Mouse (Mus musculus): ENCODE results near the gene Parm1. TPM values are rescaled to one million over a fixed set of nuclear protein-coding genes. Genes with fewer than 3 reads are reported as not detected.

Parm1 gene
- polyA plus RNA-seq, 1 experiment from 2014 or later, result 0.81 TPM

DNA sequence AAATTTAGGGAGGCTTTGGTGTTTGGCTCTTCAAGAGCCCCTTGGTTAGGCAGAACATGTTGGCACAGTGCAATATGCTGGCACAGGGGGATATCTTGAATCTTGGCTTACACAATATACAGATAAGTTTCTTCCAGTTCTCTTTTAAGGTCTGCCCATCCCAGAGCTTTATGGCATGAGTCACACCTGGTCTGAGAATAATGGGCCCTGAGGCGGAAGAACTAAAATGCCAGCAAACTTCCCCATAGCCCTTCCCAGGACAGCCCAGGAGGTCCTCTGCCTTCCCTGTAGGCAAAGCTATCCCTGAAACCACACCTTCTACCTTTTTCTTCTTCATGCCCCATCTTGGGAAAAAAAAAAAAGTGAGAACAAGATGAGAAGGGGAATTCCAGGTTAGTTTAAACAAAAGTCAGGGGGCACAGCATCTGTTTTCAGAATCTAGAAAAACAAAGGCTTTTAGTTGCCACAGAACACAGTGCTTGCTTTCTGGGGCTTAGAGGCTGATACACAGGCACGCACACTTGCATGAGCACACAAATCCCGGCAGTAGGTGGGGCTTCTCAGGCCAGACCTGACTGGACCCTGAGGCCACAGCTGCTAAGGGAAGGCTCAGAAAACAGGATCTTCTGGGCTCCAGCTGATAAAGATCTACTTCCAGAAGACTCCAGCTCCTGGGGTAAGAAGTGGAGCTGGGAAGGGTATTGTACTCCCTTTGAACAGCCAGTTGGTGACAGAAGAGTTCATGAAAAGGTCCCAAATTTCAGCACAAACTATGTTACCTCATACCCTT, 92.3 kb downstream of the Parm1 start:
- whole genome bisulfite sequencing (ENCODE audit: insufficient replicate concordance), result 57% methylated on average over 3 of the region's 3 CpGs
- H3K27ac ChIP-seq (replicated peaks), result no peak overlapping the region
- no peak overlapping the region for H3K9ac ChIP-seq
- no peak for ATAC-seq (ENCODE audit: insufficient read depth)
- H3K36me3 ChIP-seq (replicated peaks), result no peaks in the 10 kb centered on the region
- H3K4me3 ChIP-seq (replicated peaks), result no peak overlapping the region
- no peaks in the 10 kb centered on the region for H3K4me1 ChIP-seq (replicated peaks)
- H3K27me3 ChIP-seq, result no peaks in the 10 kb centered on the region
- H3K9me3 ChIP-seq (replicated peaks), result no peaks in the 10 kb centered on the region
- no peak overlapping the region for H3K4me2 ChIP-seq

DNA sequence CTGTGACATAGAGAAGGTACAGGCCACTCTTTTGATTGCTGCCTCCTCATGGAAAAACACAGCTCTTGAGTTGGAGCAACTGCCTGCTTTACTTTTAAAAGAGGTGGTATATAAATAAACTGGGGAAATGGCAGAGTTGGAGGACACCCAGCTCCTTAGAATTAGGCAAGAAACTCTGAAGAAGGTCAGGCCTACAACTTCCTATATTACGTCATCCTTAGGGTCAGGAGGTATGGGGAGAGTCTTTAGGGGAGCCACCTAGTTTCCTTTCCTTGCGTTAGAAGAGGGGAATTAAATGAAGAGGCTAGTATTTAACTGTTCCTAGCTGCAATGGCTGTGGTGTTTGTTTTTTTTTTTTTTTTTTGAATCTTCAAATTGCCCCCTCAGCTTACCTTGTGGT, 93.1 kb downstream of the Parm1 start:
- Histone ChIP-seq H3K4me3 (replicated peaks) (no peak overlapping the region), H3K4me2 (no peak overlapping the region), H3K27me3 (no peaks in the 10 kb centered on the region), H3K36me3 (replicated peaks) (no peaks in the 10 kb centered on the region), H3K27ac (replicated peaks) (no peak overlapping the region), H3K9ac (no peak overlapping the region), H3K4me1 (replicated peaks) (no peaks in the 10 kb centered on the region), H3K9me3 (replicated peaks) (no peaks in the 10 kb centered on the region)
- 56% methylated on average over 2 of the region's 2 CpGs for WGBS (ENCODE audit: insufficient replicate concordance)
- ATAC-seq (ENCODE audit: insufficient read depth), result no peak

- 50% methylated on average over 3 of the region's 3 CpGs for WGBS (ENCODE audit: insufficient replicate concordance)
- H3K27me3 ChIP-seq, result no peaks in the 10 kb centered on the region
- no peaks in the 10 kb centered on the region for H3K4me1 ChIP-seq (replicated peaks)
- H3K4me3 ChIP-seq (replicated peaks), result no peak overlapping the region
- H3K27ac ChIP-seq (replicated peaks), result no peak overlapping the region
- no peak for ATAC-seq (ENCODE audit: insufficient read depth)
- no peaks in the 10 kb centered on the region for H3K36me3 ChIP-seq (replicated peaks)
- no peak overlapping the region for H3K9ac ChIP-seq
- no peaks in the 10 kb centered on the region for H3K9me3 ChIP-seq (replicated peaks)
- no peak overlapping the region for H3K4me2 ChIP-seq
Observed at GRCm38 (mm10) chr5:91611589-91611988, 94.2 kb downstream of the Parm1 start.

DNA sequence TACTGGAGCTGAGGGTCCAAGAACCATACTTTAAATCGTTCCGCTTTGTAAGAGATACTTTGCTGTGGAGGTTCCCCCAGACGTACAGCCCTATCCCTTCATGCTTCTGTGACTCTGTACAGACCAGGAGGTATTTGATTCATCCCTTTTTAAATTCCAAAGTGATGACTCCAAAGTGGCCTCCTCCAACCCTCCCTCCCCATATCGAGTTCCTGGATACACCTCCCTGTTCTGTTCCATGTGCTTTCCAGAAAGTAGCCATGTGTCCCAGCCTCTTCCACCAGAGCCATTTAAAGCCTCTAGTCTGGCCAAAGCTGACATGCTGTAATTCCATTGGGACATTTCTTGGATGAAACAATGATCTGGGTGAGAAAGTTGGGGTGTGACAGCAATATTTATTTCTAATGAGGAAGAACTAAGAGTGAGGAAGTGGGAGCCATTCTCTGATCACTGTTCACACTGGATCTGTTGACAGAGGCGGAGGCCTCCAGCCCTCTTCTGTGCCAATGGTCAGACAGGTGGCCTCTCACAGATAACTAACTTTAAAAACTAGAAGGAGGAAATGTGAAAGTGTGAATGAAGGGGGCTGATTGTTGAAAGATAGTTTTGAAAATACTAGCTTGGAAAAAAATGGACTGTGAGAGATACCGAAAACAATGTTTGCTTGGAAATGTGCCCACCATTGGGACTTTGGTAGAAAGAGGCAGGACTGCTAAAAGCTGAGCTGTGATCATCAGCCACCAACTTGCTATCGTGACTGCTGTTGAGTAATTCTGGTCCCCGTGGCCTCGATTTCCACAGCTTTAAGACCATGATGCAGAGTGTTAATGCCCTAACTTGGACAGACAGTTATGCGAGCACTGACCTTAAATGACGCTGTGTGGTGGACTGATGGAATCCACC, 100.2 kb downstream of the Parm1 start:
- no peaks in the 10 kb centered on the region for H3K36me3 ChIP-seq (replicated peaks)
- no peaks in the 10 kb centered on the region for H3K27me3 ChIP-seq
- H3K9me3 ChIP-seq (replicated peaks), result no peaks in the 10 kb centered on the region
- H3K27ac ChIP-seq (replicated peaks), result no peak overlapping the region
- no peak overlapping the region for H3K4me3 ChIP-seq (replicated peaks)
- no peak overlapping the region for H3K9ac ChIP-seq
- no peak for ATAC-seq (ENCODE audit: insufficient read depth)
- WGBS (ENCODE audit: insufficient replicate concordance), result 67% methylated on average over 11 of the region's 11 CpGs
- H3K4me2 ChIP-seq, result no peak overlapping the region
- no peaks in the 10 kb centered on the region for H3K4me1 ChIP-seq (replicated peaks)

- H3K36me3 ChIP-seq (replicated peaks), result no peaks in the 10 kb centered on the region
- no peaks in the 10 kb centered on the region for H3K9me3 ChIP-seq (replicated peaks)
- H3K27me3 ChIP-seq, result no peaks in the 10 kb centered on the region
- H3K4me1 ChIP-seq (replicated peaks), result no peaks in the 10 kb centered on the region
- no peak overlapping the region for H3K4me3 ChIP-seq (replicated peaks)
- WGBS (ENCODE audit: insufficient replicate concordance), result 38% methylated on average over 4 of the region's 4 CpGs
- H3K9ac ChIP-seq, result no peak overlapping the region
- H3K4me2 ChIP-seq, result no peak overlapping the region
- no peak overlapping the region for H3K27ac ChIP-seq (replicated peaks)
- no peak for ATAC-seq (ENCODE audit: insufficient read depth)
Observed at GRCm38 (mm10) chr5:91618661-91619173, 101.3 kb downstream of the Parm1 start.

GRCm38 (mm10) chr5:91621197-91621596, 103.8 kb downstream of the Parm1 start:
- ATAC-seq (ENCODE audit: insufficient read depth), result no peak
- 71% methylated on average over 6 of the region's 6 CpGs for WGBS (ENCODE audit: insufficient replicate concordance)
- Histone ChIP-seq H3K4me3 (replicated peaks) (no peak overlapping the region), H3K9ac (no peak overlapping the region), H3K4me2 (no peak overlapping the region), H3K27ac (replicated peaks) (no peak overlapping the region), H3K27me3 (no peaks in the 10 kb centered on the region), H3K9me3 (replicated peaks) (no peaks in the 10 kb centered on the region), H3K4me1 (replicated peaks) (no peaks in the 10 kb centered on the region), H3K36me3 (replicated peaks) (no peaks in the 10 kb centered on the region)

GRCm38 (mm10) chr5:91626823-91627222, 109.4 kb downstream of the Parm1 start:
- Histone ChIP-seq H3K9ac (no peak overlapping the region), H3K9me3 (replicated peaks) (no peaks in the 10 kb centered on the region), H3K4me3 (replicated peaks) (no peak overlapping the region), H3K27ac (replicated peaks) (no peak overlapping the region), H3K4me2 (no peak overlapping the region), H3K36me3 (replicated peaks) (no peaks in the 10 kb centered on the region), H3K4me1 (replicated peaks) (no peaks in the 10 kb centered on the region), H3K27me3 (no peaks in the 10 kb centered on the region)
- no peak for ATAC-seq (ENCODE audit: insufficient read depth)
- 82% methylated on average over 7 of the region's 7 CpGs for WGBS (ENCODE audit: insufficient replicate concordance)

- H3K36me3 ChIP-seq (replicated peaks), result no peaks in the 10 kb centered on the region
- no peak for ATAC-seq (ENCODE audit: insufficient read depth)
- WGBS (ENCODE audit: insufficient replicate concordance), result 57% methylated on average over 5 of the region's 5 CpGs
- H3K4me3 ChIP-seq (replicated peaks), result no peak overlapping the region
- no peak overlapping the region for H3K9ac ChIP-seq
- H3K27me3 ChIP-seq, result no peaks in the 10 kb centered on the region
- H3K4me1 ChIP-seq (replicated peaks), result no peaks in the 10 kb centered on the region
- H3K9me3 ChIP-seq (replicated peaks), result no peaks in the 10 kb centered on the region
- no peak overlapping the region for H3K27ac ChIP-seq (replicated peaks)
- no peak overlapping the region for H3K4me2 ChIP-seq
Observed at GRCm38 (mm10) chr5:91629472-91629871, 112.1 kb downstream of the Parm1 start.

DNA sequence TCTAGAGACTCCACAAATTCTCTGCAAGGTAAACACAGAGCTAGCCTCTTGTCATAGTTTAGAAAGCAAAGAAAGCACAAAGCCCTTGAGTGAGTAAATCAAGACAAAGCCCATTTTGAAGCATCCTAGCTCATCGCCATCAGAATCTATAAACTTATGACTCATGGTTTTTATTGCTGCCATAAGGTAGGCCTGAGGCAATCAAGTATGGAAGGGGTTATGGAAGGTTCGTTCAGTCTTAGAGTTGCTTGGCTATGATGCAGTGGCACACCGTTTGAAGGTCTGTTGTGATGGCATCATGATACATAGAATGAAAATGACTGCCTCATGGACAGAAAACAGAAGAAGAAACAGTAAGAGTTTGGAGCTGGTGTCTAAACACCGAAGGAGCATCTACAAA, 133.9 kb downstream of the Parm1 start:
- H3K27me3 ChIP-seq, result no peaks in the 10 kb centered on the region
- no peak overlapping the region for H3K4me3 ChIP-seq (replicated peaks)
- ATAC-seq (ENCODE audit: insufficient read depth), result no peak
- no peak overlapping the region for H3K9ac ChIP-seq
- H3K27ac ChIP-seq (replicated peaks), result no peak overlapping the region
- H3K4me2 ChIP-seq, result no peak overlapping the region
- H3K4me1 ChIP-seq (replicated peaks), result no peaks in the 10 kb centered on the region
- WGBS (ENCODE audit: insufficient replicate concordance), result 65% methylated on average over 4 of the region's 4 CpGs
- no peaks in the 10 kb centered on the region for H3K36me3 ChIP-seq (replicated peaks)
- no peaks in the 10 kb centered on the region for H3K9me3 ChIP-seq (replicated peaks)

- Histone ChIP-seq H3K36me3 (replicated peaks) (no peaks in the 10 kb centered on the region), H3K9me3 (replicated peaks) (no peaks in the 10 kb centered on the region), H3K4me1 (replicated peaks) (no peaks in the 10 kb centered on the region), H3K4me2 (no peak overlapping the region), H3K9ac (no peak overlapping the region), H3K4me3 (replicated peaks) (no peak overlapping the region), H3K27ac (replicated peaks) (no peak overlapping the region), H3K27me3 (no peaks in the 10 kb centered on the region)
- 64% methylated on average over 14 of the region's 14 CpGs for WGBS (ENCODE audit: insufficient replicate concordance)
- no peak for ATAC-seq (ENCODE audit: insufficient read depth)
Observed at GRCm38 (mm10) chr5:91653061-91653915, 135.9 kb downstream of the Parm1 start.
